Mouse (Mus musculus) granulocyte monocyte progenitor cell, adult 5-6 weeks (primary cell): ENCODE measurements around the gene Slc29a1. TPM values are rescaled to one million over a fixed set of nuclear protein-coding genes. Genes with fewer than 3 reads are reported as not detected.
A peak's percentile ranks its signal among the peaks of the same experiment; 100 is the strongest.

Source experiments
- ATAC-seq: replicated peaks from 2 replicates; pipeline ENCODE4 v1.8.0; 2016; ENCODE audit warnings: mild to moderate bottlenecking, moderate TSS enrichment, inconsistent platforms; ENCODE audit not compliant: poor library complexity, severe bottlenecking
- total RNA-seq, 2 experiments: library from RNA; stranded (forward) in 1 of 2; stranded (reverse) in 1 of 2; fragments of 200-712, 200-1000 nt in 1 of 2; fragments of >200 nt in 1 of 2; fragmentation: Nextera tagmentation in 1 of 2; gene quantifications; 2 replicates each; pipeline ENCODE4 v1.2.3; 2014 to 2017

Slc29a1 gene
- total RNA-seq, 2 experiments from 2014 or later: 53.2 to 60.7 TPM

DNA sequence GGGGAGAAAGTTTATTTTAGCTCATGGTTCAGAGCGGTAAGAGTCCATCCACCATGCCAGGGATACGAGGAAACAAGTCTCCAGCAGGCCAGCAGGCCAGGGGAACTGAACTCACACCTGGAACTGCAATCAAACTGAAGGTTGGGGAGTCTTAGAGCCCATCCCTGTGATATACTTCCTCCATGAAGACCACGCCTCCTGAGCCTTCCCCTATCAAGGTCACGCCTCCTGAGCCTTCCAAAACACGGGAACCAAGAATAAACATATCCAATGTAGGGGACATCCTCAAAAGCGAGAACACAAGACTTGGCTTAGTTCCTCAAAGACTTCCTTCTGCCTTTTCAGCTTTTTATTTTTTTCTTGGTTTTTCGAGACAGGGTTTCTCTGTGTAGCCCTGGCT, 13.5 kb upstream of the Slc29a1 start:
- ATAC-seq: peak; percentile 98

GRCm38 (mm10) chr17:45612008-45612407, 12.6 kb upstream of the Slc29a1 start:
- no peak for ATAC-seq

DNA sequence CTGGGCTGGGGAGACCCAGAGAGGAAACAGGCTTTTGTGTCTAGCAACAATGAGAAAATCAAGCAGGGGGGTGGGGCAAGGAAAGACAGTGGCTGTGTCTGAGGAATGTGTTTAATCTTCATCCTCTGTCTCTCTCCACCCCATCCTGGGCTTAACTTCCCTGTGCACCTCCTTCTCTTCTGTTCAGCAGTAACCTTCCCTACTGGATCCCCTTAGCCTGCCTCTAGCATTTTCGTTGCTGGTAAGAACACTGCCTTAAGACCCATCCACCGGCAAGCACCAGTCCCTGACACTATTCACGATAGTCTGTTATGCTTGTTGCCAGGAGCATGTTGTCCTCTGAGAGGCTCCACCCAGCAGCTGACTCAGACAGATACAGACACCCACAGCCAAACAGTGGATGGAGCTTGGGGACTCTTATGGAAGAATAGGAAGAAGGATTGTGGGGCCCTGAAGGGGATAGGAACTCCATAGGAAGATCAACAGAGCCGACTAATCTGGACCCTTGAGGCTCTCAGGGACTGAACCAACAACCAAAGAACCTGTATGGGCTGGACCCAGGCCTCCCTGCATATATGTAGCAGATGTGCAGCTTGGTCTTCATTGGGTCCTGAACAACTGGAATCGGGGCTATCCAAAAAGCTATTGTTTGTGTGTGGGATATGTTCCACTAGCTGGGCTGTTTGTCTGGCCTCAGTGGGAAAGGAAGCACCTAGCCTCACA, 10.9 kb upstream of the Slc29a1 start:
- ATAC-seq: no peak

- ATAC-seq: peak; percentile 80
Observed at GRCm38 (mm10) chr17:45608396-45608795, 9.0 kb upstream of the Slc29a1 start.

- no peak for ATAC-seq
Observed at GRCm38 (mm10) chr17:45606992-45607879, 7.8 kb upstream of the Slc29a1 start.

DNA sequence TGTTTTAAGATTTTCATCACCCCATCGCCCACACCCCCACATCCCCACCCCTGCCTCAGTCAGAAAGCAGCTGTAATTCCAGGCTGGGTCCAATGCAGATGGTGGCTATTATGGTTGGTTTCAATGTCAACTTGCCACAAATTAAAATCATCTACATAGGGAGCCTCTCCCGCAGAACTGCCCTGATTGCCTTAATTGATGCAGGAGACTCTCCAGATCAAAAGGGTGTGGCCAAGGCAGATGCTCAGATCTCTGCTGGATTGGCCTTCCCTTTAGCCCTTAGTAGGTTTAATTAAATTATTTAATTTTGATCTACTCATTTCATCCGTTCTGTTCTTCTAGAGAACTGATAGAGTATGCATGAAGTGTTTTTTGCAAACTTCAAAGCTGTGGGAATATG, 3.6 kb upstream of the Slc29a1 start:
- ATAC-seq: no peak

DNA sequence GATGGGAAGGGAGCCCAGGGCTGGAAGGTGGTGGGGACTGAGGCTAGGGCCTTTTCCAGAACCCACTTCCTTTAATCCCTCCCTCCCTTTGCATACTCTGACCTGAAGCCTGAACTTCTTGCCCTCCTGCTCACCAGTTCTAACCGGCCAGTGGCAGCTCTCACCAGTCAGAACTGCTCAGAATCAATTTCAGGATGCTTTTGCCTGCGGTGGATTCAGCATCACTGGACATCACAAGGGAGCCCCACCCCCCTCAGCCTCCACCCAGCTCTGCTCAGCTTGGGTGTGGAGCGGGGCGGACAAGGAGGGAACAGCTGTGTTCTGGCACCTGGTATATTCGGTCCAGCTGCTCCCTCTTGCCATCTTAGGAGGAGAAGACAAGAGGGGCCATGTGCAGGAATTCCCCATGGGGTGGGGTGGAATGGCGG, 2.5 kb upstream of the Slc29a1 start, which contains the start of gene Mymx:
TSS of gene Mymx (minus strand) at position 226 of the 428 bp plus-strand sequence.
- no peak for ATAC-seq

GRCm38 (mm10) chr17:45601325-45601724, 1.9 kb upstream of the Slc29a1 start:
- no peak for ATAC-seq

DNA sequence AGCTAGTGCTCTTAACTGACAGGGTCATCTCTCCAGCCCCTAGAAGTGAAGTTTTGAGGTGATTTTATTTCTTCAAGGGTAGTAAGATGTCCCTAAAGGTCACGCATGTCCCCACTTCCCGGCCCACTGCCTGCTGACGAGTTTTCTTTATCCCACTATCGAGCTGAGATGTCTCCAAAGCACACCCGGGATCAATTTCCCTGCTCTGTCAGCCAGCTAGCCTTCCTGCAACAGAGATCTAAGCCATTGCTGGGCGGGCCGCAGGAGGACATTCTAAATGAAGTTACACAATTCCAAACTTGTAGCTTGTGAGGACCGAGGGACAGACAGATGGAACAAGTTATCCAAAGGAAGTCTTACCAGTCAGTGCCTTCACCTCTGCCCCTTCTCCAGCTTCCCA, 861 bp upstream of the Slc29a1 start:
- ATAC-seq: no peak

- no peak for ATAC-seq
Observed at GRCm38 (mm10) chr17:45598891-45599290, 515 bp downstream of the Slc29a1 start.

- no peak for ATAC-seq
Observed at GRCm38 (mm10) chr17:45598376-45598775, 1.0 kb downstream of the Slc29a1 start.

DNA sequence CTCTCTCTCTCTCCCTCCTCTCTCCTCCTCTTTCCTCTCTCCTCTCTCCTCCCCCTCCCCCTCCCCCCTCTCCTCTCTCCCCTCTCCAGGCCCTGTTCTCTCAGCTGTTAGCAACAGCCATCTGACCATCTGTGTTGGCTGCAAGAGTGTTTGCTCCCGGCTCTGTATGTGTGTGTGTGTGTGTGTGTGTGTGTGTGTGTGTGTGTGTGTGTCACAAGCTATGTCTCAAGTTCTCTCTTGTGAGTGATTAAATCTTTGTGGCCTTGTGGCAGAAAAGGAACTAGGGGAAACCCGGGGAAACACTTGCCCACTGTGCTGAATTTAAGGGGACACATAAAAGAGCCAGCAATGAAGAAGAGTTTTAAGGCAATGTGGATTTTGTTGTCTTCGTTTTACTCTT, 1.6 kb downstream of the Slc29a1 start:
- peak; percentile 51 for ATAC-seq

DNA sequence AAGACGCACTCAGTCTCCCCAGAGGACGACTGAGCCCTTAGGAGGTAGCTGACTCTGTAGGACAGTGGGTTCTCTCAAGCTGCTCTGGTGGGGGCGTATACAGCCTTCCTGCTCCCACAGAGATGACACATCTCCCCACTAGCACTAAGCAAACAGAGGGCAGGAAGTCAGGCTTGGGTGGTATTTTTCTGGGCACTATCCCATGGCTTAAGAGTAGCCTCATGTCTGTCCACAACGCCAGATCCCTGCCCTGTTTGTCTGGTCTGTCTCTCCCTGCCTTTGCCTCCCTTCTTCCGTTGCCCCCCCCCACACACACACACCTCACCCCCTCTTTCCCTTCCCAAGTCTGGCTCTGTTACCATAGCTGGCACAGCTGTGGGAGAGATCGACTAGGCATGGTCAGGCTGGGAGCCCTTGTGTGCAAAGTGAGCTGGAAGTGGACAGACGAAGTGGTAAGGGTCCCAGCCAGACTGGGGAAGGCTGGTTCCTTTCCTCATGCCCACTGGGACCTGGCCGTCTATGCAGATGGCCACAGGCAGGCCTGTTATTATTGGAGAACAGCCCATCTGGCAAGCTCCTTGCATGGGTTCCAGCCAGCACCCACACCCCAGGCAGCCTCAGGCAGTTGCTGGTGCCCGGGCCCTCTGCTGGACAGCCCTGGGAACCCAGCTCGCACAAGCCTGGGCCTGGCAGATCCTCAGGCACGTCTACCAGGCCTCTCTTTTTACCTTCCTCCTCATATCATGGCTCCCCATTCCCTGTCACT, 2.6 kb downstream of the Slc29a1 start:
- peak; percentile 60 for ATAC-seq

GRCm38 (mm10) chr17:45595736-45596390, 3.5 kb downstream of the Slc29a1 start:
- no peak for ATAC-seq

DNA sequence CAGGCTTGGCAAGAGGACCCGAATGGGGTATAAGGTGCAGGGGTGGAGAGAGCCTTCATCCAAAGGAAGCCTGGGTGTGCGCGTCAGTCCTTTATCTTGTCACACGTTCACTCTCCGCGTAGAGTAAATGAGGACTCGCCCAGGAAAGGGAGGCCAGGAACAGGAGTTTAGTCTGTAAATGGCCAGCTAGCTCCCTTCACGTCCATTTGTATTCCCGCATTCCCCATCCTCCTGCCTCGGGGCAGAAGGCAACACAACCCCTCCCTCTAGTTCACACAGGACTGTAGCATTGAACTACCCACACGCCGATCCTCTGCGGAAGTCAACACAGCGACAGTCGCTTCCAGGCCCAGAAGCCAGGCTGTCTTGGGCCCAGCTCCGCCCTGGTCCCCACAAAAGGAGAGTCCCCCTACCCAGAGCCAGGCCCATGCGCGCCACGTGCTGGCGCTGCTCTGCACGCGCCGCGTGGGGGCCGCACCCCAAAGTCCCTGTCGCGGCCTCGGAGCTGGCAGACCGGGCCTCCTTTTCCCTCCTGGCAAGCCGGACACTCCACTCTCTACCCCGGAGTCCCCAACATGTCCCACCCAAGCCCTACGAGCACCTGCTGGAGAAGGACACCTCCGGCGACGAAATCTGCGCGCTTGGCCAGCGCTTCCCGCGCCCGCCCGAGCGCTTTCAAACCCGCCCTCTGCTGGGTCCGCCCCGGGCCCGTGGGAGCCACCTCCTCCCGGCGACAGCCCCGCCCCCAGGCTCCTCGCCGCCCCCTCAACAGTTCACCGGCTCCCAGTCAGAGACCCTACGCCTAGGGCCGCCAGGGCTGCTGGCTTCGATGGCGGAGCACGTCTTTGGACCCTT, 4.3 kb downstream of the Slc29a1 start:
- ATAC-seq: peak; percentile 65

DNA sequence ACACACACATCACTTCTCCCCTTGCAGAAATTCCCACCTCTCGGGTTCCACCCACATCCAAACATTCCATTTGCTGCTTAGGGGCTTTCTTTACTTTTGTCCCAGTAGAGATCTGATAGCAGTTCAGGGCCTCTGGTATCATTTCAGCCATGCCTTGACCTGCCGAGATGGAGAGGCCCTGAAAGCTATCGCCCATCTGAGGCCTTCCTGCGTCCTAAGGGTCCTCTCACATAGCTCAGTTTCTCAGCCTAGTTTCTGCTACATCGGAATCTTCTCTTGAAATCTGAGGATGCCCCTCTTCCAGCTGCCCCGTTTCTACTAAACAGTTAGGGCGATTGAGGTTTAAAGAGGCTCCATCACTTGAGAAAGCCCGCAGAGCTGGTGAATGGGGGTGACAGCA, 5.2 kb downstream of the Slc29a1 start:
- no peak for ATAC-seq

DNA sequence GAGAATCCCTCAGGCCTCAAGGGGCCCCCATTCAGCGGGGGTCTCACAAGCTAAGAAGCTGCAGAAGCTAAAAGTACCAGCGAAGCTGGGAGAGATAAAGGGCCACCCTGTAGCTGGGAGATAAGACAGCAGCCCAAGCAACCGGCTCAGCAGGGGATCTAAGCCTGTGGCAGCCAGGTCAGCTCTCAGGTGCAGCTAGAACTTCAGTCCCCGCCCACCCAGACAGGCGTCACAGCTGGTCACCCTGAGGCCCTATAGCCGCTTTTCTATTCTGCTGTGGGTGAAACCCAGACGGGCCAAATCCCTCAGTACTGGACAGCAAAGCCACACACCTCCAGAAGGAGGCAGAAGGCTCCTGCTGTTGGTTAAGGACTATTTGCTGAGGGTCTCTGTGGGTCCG, 5.9 kb downstream of the Slc29a1 start:
- ATAC-seq: no peak

GRCm38 (mm10) chr17:45592606-45593431, 6.6 kb downstream of the Slc29a1 start:
- no peak for ATAC-seq
